Mouse (Mus musculus) hindbrain, embryonic 15.5 days (tissue): Measurements from ENCODE around the gene Slc44a5. TPM values are rescaled to one million over a fixed set of nuclear protein-coding genes. Genes with fewer than 3 reads are reported as not detected.
A peak's percentile ranks its signal among the peaks of the same experiment; 100 is the strongest.

ENCODE experiments used
- ATAC-seq: fragments of 200-750 bp; cut with Nextera tagmentation; 2 replicates; pipeline ENCODE4 v1.8.0; 2017; ENCODE audit warnings: low read depth, moderate number of reproducible peaks, moderate TSS enrichment; ENCODE audit not compliant: low FRiP score
- H3K27ac ChIP-seq: fragments of 300-500 bp; sonication (generic); replicated peaks from 2 replicates; pipeline ENCODE4 v1.5.1; 2015; ENCODE audit warnings: mild to moderate bottlenecking, inconsistent platforms
- H3K27me3 ChIP-seq: fragments of 300-500 bp; sonication (generic); 2 replicates; pipeline ENCODE4 v1.6.1; 2015; ENCODE audit warnings: control low read depth, inconsistent platforms
- H3K36me3 ChIP-seq: fragments of 300-500 bp; sonication (generic); 2 replicates; pipeline ENCODE4 v1.6.1; 2015; ENCODE audit warnings: control low read depth, inconsistent platforms
- H3K4me1 ChIP-seq: fragments of 300-500 bp; sonication (generic); replicated peaks from 2 replicates; pipeline ENCODE4 v1.6.1; 2015; ENCODE audit warnings: control low read depth, inconsistent platforms
- H3K4me2 ChIP-seq: fragments of 300-500 bp; sonication (generic); 2 replicates; pipeline ENCODE4 v1.6.1; 2015; ENCODE audit warnings: moderate library complexity, mild to moderate bottlenecking, inconsistent platforms
- H3K4me3 ChIP-seq: fragments of 300-500 bp; sonication (generic); 2 replicates; pipeline ENCODE4 v1.5.1; 2015; ENCODE audit warnings: mild to moderate bottlenecking, inconsistent platforms
- H3K9ac ChIP-seq: fragments of 300-500 bp; sonication (generic); 2 replicates; pipeline ENCODE4 v1.6.1; 2015; ENCODE audit warnings: inconsistent platforms
- H3K9me3 ChIP-seq: fragments of 300-500 bp; sonication (generic); 2 replicates; pipeline ENCODE4 v1.6.1; 2016; ENCODE audit warnings: control low read depth, inconsistent platforms
- WGBS: fragments of 180-500 bp; shearing (Covaris S2); methylation state at CpG from one replicate; pipeline ENCODE4 v1.1.7; 2015; 5-methylcytosine and 5-hydroxymethylcytosine counted together
- polyA plus RNA-seq: library from polyadenylated mRNA; unstranded; fragments of >200 nt; fragmentation: Nextera tagmentation; extraction: Ambion mirVana; gene quantifications from 2 replicates; pipeline ENCODE4 v1.2.1, GENCODE M21; 2015

Slc44a5 gene
- polyA plus RNA-seq, 1 experiment from 2014 or later, result 9.6 TPM

GRCm38 (mm10) chr3:154075749-154076148 lies 102.5 kb downstream of the Slc44a5 start:
- Histone ChIP-seq H3K27ac (no peak overlapping the region), H3K9me3 (no peaks in the 10 kb centered on the region), H3K4me3 (no peak overlapping the region), H3K27me3 (no peaks in the 10 kb centered on the region), H3K9ac (no peak overlapping the region), H3K36me3 (no peaks in the 10 kb centered on the region), H3K4me2 (no peak overlapping the region), H3K4me1 (no peaks in the 10 kb centered on the region)
- ATAC-seq, result no peak
- 80% methylated on average over 10 of the region's 10 CpGs for WGBS

- no peak overlapping the region for H3K9ac ChIP-seq
- peak; percentile 61; the same call in 1 of the 2 replicates for ATAC-seq
- H3K4me3 ChIP-seq, result no peak overlapping the region
These were observed 108.5 kb downstream of the Slc44a5 start for GRCm38 (mm10) chr3:154081687-154082086.

DNA sequence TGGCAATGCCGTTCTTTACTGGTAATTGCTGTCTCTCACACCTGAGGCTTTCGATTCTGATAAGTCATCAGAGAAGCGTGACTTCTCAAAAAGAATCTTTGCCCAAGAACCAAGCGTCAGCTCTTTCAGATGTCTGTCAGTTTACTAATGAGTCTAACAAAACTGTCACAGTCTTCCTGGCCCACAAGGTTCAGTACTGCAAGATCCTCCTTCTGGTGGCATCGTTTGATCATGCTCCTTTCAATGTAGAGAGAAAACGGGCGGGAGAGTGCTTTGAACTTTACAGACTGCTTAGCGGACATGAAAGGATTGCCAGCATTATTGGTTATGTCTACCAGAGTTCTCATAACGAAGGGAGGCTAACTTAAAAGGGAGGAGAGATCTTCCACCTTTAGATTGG lies 109.0 kb downstream of the Slc44a5 start:
- Histone ChIP-seq H3K27me3 (no peaks in the 10 kb centered on the region), H3K4me3 (no peak overlapping the region), H3K27ac (no peak overlapping the region), H3K9me3 (no peaks in the 10 kb centered on the region), H3K4me2 (peak overlapping the region; percentile 38), H3K4me1 (peaks cover 14% of the 10 kb centered on the region), H3K36me3 (no peaks in the 10 kb centered on the region), H3K9ac (no peak overlapping the region)
- ATAC-seq, result no peak
- WGBS, result 21% methylated on average over 9 of the region's 9 CpGs

More at GRCm38 (mm10) chr3:154081687-154082086, 108.5 kb downstream of the Slc44a5 start:
- H3K27me3 ChIP-seq, result no peaks in the 10 kb centered on the region
- H3K36me3 ChIP-seq, result no peaks in the 10 kb centered on the region
- peaks cover 14% of the 10 kb centered on the region for H3K4me1 ChIP-seq
- H3K9me3 ChIP-seq, result no peaks in the 10 kb centered on the region
- H3K27ac ChIP-seq, result no peak overlapping the region
- peak overlapping the region; percentile 38 for H3K4me2 ChIP-seq
- 17% methylated on average over 12 of the region's 12 CpGs for WGBS

- Histone ChIP-seq H3K9me3 (no peaks in the 10 kb centered on the region), H3K9ac (no peak overlapping the region), H3K27ac (no peak overlapping the region), H3K36me3 (no peaks in the 10 kb centered on the region), H3K4me2 (no peak overlapping the region), H3K27me3 (no peaks in the 10 kb centered on the region), H3K4me1 (peaks cover 14% of the 10 kb centered on the region), H3K4me3 (no peak overlapping the region)
- ATAC-seq, result no peak
- WGBS, result 65% methylated on average over 7 of the region's 7 CpGs
These were observed 109.7 kb downstream of the Slc44a5 start for GRCm38 (mm10) chr3:154082961-154083360.

- no peak overlapping the region for H3K27ac ChIP-seq
- peaks cover 15% of the 10 kb centered on the region for H3K4me1 ChIP-seq
- no peak overlapping the region for H3K9ac ChIP-seq
- no peak overlapping the region for H3K4me3 ChIP-seq
- H3K36me3 ChIP-seq, result no peaks in the 10 kb centered on the region
- no peak for ATAC-seq
- no peaks in the 10 kb centered on the region for H3K9me3 ChIP-seq
- WGBS, result 86% methylated on average over 5 of the region's 5 CpGs
- no peaks in the 10 kb centered on the region for H3K27me3 ChIP-seq
- no peak overlapping the region for H3K4me2 ChIP-seq
These were observed 116.8 kb downstream of the Slc44a5 start for GRCm38 (mm10) chr3:154089996-154090395.

- H3K4me1 ChIP-seq, result peaks cover 15% of the 10 kb centered on the region
- no peak overlapping the region for H3K4me2 ChIP-seq
- peak overlapping the region; percentile 52 for H3K27ac ChIP-seq
- no peaks in the 10 kb centered on the region for H3K9me3 ChIP-seq
- 0 out of 2 replicates have a peak, but pooled peaks have one; percentile 49 for ATAC-seq
- H3K4me3 ChIP-seq, result no peak overlapping the region
- no peaks in the 10 kb centered on the region for H3K27me3 ChIP-seq
- no peaks in the 10 kb centered on the region for H3K36me3 ChIP-seq
- no peak overlapping the region for H3K9ac ChIP-seq
- WGBS, result 60% methylated on average over 15 of the region's 15 CpGs
These were observed 118.5 kb downstream of the Slc44a5 start for GRCm38 (mm10) chr3:154091468-154092338.

- Histone ChIP-seq H3K4me2 (peak overlapping the region; percentile 14; the same call in 1 of the 2 replicates), H3K27me3 (no peaks in the 10 kb centered on the region), H3K36me3 (no peaks in the 10 kb centered on the region), H3K27ac (peak overlapping the region; percentile 52; the same call in 1 of the 2 replicates), H3K4me1 (peaks cover 15% of the 10 kb centered on the region), H3K9me3 (no peaks in the 10 kb centered on the region), H3K4me3 (no peak overlapping the region), H3K9ac (no peak overlapping the region)
- ATAC-seq, result peak; percentile 59
- 46% methylated on average over 7 of the region's 7 CpGs for WGBS
These were observed 119.2 kb downstream of the Slc44a5 start for GRCm38 (mm10) chr3:154092466-154092865.

GRCm38 (mm10) chr3:154093745-154094322 lies 120.6 kb downstream of the Slc44a5 start:
- no peak overlapping the region for H3K4me3 ChIP-seq
- peaks cover 15% of the 10 kb centered on the region for H3K4me1 ChIP-seq
- no peak overlapping the region for H3K27ac ChIP-seq
- no peak overlapping the region for H3K9ac ChIP-seq
- WGBS, result 66% methylated on average over 8 of the region's 8 CpGs
- H3K36me3 ChIP-seq, result no peaks in the 10 kb centered on the region
- 0 out of 2 replicates have a peak, but pooled peaks have one; percentile 46 for ATAC-seq
- H3K9me3 ChIP-seq, result no peaks in the 10 kb centered on the region
- H3K27me3 ChIP-seq, result no peaks in the 10 kb centered on the region
- no peak overlapping the region for H3K4me2 ChIP-seq

GRCm38 (mm10) chr3:154101671-154102070 lies 128.4 kb downstream of the Slc44a5 start:
- 88% methylated on average over 9 of the region's 9 CpGs for WGBS
- no peak overlapping the region for H3K9ac ChIP-seq
- no peaks in the 10 kb centered on the region for H3K36me3 ChIP-seq
- H3K4me2 ChIP-seq, result no peak overlapping the region
- no peak for ATAC-seq
- no peak overlapping the region for H3K4me3 ChIP-seq
- no peaks in the 10 kb centered on the region for H3K4me1 ChIP-seq
- no peaks in the 10 kb centered on the region for H3K27me3 ChIP-seq
- H3K9me3 ChIP-seq, result no peaks in the 10 kb centered on the region
- no peak overlapping the region for H3K27ac ChIP-seq

DNA sequence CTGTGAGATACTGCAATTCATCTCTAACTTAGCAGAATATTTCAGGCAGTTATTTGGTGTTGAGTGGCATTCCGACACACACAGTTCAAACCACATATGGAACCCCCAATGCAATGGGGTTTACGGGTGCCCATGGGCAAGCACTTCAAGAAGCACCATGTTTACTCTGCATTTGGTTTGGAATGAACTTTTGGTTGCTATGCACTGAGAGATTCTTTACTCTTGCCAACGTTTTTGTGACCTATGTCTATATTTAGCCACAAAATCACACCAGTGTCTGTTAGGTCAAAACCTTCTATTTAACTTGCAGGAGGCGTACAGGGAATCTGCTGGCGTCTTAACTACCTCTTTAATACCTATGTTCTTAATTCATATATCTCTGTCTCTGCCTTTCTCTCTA lies 137.3 kb downstream of the Slc44a5 start:
- H3K4me3 ChIP-seq, result no peak overlapping the region
- H3K4me1 ChIP-seq, result peaks cover 5% of the 10 kb centered on the region; the same call in 1 of the 2 replicates
- no peak overlapping the region for H3K27ac ChIP-seq
- 85% methylated on average over 5 of the region's 5 CpGs for WGBS
- no peak overlapping the region for H3K9ac ChIP-seq
- H3K4me2 ChIP-seq, result no peak overlapping the region
- ATAC-seq, result no peak
- H3K9me3 ChIP-seq, result no peaks in the 10 kb centered on the region
- H3K27me3 ChIP-seq, result no peaks in the 10 kb centered on the region
- no peaks in the 10 kb centered on the region for H3K36me3 ChIP-seq

- Histone ChIP-seq H3K27me3 (no peaks in the 10 kb centered on the region), H3K4me3 (no peak overlapping the region), H3K4me1 (peaks cover 11% of the 10 kb centered on the region), H3K9me3 (no peaks in the 10 kb centered on the region), H3K36me3 (no peaks in the 10 kb centered on the region), H3K27ac (no peak overlapping the region), H3K9ac (no peak overlapping the region), H3K4me2 (no peak overlapping the region)
- 58% methylated on average over 5 of the region's 5 CpGs for WGBS
- ATAC-seq, result no peak
These were observed 138.0 kb downstream of the Slc44a5 start for GRCm38 (mm10) chr3:154111221-154111620.

DNA sequence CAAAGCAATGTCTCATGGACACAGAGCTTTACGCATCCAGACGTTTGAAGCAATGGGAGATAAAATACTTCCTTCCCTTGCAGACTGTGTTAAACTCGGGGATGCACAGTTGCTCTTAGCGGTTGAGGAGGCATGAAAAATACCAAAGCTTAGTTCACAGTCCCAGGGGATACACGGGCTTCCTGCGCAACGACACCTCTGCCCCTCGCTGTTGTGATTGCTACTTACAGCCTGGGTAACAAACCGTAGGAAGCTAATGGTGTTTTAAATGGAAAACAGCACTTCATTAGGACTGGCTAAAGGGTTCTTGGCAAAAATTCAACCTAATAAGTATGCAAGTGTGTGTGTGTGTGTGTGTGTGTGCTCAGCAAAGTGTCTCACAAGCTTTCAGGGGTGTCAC lies 141.8 kb downstream of the Slc44a5 start:
- H3K36me3 ChIP-seq, result no peaks in the 10 kb centered on the region
- no peaks in the 10 kb centered on the region for H3K9me3 ChIP-seq
- ATAC-seq, result peak; percentile 50; the same call in 1 of the 2 replicates
- no peak overlapping the region for H3K27ac ChIP-seq
- H3K4me2 ChIP-seq, result no peak overlapping the region
- no peaks in the 10 kb centered on the region for H3K27me3 ChIP-seq
- WGBS, result 52% methylated on average over 9 of the region's 9 CpGs
- no peak overlapping the region for H3K9ac ChIP-seq
- H3K4me1 ChIP-seq, result peaks cover 16% of the 10 kb centered on the region
- no peak overlapping the region for H3K4me3 ChIP-seq
